Mouse (Mus musculus) ES-E14 (cell line): ENCODE measurements around the gene Prkab2.

Experiments used
- CHD2 ChIP-seq: IDR thresholded peaks from 2 replicates; pipeline ENCODE4 v1.6.1; 2014; ENCODE audit warnings: mild to moderate bottlenecking, low read depth, low read length, inconsistent platforms
- HCFC1 ChIP-seq: IDR thresholded peaks from 2 replicates; pipeline ENCODE4 v1.6.1; 2012; ENCODE audit warnings: low read length, inconsistent platforms, borderline replicate concordance; ENCODE audit not compliant: insufficient read depth

DNA sequence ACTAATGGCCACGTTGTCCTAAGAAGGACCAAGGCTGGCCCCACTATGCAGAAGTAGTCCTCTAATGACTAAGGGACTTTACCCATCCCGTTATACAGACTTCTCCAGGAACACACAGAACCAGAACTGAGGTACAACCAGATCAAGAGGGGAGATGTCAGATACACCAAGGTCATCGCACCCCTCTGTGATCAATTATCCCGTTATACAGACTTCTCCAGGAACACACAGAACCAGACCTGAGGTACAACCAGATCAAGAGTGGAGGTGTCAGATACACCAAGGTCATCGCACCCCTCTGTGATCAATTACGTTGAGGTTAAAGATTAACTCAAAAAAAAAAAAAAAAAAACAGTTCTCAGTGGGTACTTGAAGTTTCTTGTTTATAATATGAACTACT is 47.0 kb upstream of the Prkab2 start:
- TF ChIP-seq CHD2 = no peak
- TF ChIP-seq HCFC1 = no peak
